Mouse (Mus musculus): Measurements from ENCODE around the gene 4930564D02Rik. TPM values are rescaled to one million over a fixed set of nuclear protein-coding genes. Genes with fewer than 3 reads are reported as not detected.

4930564D02Rik gene
- total RNA-seq, 2 experiments from 2014 or later, result not detected

DNA sequence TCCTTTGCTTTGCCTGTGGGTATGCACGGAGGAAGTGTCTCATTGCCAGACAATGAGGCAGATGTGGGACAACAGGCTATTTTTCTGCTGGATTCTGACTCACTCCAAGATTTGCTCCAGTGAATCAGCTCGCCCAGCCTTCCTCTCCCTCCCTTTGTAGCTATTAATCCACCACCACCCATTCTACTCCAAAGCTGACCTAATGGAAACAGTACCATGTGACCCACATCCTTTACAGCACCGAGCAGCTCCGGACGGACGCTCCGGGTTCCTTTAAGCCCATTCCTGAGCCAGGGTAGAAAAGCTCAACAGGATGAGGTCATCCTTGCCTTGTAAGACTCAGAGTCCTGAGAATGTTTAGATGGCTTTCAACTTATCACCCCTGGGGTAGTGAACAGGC, 11.7 kb upstream of the 4930564D02Rik start:
- ATAC-seq (replicated peaks; ENCODE audit: low FRiP score, poor library complexity, severe bottlenecking), result no peak

DNA sequence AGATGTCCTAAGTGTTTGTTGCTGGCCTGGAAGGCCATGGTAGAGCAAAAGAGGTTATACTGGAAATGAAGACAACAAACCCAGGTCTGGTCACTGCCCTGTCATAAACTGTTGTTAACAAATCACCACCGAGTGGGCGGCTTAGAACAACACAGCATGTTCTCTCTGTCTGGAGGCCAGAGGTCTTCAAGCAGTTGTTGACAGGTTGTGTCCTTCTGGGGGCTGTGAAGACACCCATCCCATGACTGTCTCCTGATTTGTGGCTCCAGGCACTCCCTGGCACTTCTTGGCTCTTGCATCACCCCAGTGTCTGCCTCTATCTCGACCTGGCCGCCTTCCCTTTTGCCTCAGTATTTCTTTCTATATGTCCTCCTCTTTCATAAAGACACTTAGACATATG, 11.0 kb upstream of the 4930564D02Rik start:
- ATAC-seq (replicated peaks; ENCODE audit: low FRiP score, poor library complexity, severe bottlenecking), result no peak

DNA sequence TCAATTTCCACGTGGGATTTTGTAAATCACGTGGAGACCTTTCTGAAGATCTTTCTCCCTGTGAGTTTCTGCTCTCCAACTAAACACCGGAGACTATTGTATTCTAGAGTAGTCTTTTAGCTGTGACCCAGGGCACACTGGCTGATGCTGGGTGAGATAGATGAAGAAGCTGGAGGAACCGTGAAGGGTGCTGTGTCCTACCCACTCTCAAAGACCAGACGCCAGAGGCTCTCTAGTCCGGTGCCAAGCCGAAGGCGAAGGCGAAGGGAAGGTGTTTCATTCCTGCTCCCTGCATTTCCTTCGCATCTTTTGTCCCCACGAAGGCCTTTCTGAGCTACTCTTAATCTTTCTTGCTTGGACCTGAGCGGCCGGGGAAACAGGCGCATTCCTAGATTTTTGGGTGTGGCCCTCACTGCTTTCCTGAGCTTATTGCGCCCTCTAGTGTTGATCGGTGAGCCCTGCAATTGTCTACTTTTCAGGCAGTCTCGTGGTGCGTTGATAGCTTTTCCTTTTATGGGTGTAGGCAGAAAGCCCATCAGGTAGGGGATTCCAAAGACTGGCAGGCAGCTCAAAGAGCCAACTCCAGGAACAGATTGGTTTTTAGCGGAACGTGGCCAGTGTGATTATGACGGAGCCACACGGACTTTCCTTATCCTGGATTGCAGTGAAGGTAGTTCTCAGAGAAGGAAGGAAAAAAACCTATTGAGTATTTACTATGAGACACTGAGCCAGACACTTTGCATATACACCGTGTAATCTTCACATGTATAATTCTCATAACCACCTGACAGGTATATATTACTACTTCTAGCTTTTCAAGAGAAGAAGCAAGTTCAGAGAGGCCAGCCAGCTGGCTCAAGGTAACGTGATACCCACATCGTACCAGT, 7.8 kb upstream of the 4930564D02Rik start:
- no peak for ATAC-seq (replicated peaks; ENCODE audit: low FRiP score, poor library complexity, severe bottlenecking)

DNA sequence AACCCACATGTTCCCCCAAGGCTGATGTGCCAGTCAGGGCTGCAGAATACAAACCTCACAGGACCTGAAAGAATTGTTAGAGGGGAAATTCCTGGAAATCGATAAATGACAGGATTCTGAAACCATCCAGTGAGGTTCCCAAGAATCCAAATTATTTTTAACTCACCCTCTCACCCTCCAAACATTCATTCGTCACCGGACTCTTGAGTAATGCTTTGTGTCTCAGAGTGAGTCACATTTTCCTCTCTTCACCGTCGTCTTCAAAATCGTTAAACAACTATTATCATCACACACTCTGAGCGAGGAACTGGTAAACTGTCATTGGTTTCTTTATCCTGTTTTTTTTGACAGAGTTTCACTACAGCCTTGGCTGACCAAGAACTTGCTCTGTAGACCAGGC, 6.7 kb upstream of the 4930564D02Rik start:
- no peak for ATAC-seq (replicated peaks; ENCODE audit: low FRiP score, poor library complexity, severe bottlenecking)

DNA sequence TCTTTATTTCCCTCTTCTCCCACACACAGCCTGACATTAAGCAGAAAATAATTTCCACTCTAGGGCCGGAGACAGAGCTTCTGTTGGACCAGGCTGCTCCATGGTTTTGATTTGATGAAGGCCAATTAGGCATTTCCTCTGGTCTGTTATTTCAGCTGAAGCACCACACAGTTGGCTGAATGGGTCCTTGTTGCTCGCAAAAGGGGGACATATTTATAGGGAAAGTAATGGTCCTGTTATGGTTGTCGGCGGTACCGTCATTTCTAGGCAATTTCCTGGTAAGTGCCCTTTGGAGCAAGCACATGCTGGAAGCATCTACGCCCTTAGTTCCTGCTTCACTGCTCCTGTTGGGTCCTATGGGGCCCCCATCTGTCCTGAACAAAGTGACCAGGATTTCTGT, 5.7 kb upstream of the 4930564D02Rik start:
- ATAC-seq (replicated peaks; ENCODE audit: low FRiP score, poor library complexity, severe bottlenecking), result no peak

DNA sequence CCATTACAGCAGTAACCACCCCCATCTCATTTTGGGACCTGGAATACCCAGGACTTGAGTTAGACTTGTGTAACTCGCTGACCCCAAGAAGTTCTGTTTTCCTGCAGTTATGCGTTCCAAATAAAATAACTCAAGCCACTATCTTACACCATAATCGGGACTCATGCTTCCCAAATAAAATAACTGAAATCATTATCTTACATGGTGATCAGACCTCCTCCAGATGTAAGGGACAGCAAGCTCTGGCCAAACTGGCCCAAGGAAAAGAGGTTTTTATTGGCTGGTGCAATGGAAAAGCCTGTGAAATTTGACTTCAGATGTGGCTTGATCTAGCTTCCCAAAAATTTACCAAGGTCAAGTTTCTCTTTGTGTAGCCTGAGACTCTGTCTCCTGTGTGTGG, 5.1 kb upstream of the 4930564D02Rik start:
- no peak for ATAC-seq (replicated peaks; ENCODE audit: low FRiP score, poor library complexity, severe bottlenecking)

DNA sequence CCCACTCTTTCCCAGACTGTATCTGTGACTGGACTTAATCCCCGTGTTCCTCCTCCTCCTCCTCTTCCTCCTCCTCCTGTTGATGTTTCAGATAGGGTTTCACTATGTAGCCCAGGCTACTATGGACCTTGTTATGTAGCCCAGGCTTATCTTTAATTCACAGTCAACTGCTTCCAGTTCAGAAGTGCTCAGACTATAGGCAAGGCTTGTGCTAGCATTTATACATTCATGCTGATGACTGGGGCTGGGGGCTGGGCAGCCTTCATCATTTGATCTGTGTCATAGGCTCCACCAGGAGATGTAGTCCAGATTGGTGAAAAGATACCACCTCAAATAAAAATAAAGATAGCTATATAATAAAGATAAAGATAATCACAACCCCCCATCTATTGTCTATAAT, 4.7 kb upstream of the 4930564D02Rik start:
- ATAC-seq (replicated peaks; ENCODE audit: low FRiP score, poor library complexity, severe bottlenecking), result no peak

DNA sequence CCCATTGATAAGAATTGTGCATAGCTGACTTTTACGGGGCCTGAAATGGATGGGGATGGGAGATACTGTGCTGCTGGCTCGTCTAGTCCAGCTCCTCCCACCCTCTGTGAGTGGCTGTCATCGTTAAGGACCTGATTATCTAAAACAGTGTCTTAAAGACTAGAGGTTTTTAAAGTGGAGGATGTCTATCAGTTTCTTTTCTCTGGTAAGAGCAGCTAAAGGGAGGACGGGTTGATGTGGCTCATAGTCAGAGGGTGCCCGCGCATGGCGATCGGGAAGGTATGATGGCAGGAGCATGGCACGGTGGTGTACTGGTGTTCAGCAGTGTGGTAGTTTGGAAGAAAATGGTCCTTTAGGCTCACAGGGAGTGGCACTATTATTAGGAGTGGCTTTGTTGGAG, 4.0 kb upstream of the 4930564D02Rik start:
- ATAC-seq (replicated peaks; ENCODE audit: low FRiP score, poor library complexity, severe bottlenecking), result no peak

DNA sequence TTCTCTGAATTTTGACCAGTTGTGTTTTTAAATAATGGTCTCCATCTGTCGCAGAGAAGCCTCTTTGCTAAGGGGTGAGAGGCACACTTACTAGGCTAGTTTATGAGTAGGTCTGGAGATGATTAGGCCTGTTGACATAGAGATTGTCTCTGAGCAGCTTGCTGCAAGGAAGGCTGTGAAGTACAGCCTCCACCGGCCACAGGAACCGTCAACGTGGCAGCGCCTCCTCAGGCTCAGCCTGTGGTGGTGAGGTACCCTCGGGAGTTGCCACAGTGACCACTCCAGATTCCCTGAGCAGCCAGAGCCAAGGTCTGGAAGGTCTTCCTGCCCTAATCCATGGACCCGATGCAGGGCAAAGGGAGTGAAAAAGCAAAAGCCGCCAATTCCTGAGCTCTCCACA, 3.9 kb downstream of the 4930564D02Rik start:
- no peak for ATAC-seq (replicated peaks; ENCODE audit: low FRiP score, poor library complexity, severe bottlenecking)

DNA sequence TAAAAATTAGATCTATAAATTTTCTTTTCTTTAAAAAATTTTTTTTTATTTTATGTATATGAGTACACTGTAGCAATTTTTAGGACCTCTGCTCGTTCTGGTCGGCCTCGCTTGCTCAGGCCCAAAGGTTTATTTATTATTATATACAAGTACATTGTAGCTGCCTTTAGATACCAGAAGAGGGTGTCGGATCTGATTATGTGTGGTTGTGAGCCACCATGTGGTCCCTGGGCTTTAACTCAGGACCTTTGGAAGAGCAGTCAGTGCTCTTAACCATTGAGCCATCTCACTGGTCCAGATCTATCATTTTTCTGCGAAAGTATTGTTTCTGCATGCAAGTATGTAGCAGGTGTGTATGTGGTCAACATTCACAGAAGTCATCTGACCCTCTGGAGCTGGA, 4.6 kb downstream of the 4930564D02Rik start:
- ATAC-seq (replicated peaks; ENCODE audit: low FRiP score, poor library complexity, severe bottlenecking), result no peak

DNA sequence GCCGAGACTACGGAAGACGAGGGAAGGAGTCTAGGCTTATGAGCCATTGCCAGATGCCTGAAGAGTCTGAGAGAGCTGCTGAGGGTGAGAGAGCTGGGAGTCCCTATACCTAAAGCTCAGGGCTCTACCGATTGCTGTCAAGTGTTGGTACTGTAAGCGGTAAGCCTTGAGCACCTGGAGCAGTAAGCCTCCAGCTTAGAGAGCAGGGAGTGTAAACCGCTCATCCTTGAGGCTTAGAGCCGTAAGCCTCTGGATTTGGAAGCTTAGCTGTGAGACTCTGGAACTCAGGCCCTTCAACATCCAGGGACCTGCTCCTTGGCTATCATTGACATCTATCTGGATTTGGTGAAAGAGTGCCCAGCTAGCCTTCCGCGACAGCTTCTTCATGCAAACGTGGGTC, 5.9 kb downstream of the 4930564D02Rik start:
- ATAC-seq (replicated peaks; ENCODE audit: low FRiP score, poor library complexity, severe bottlenecking), result no peak

DNA sequence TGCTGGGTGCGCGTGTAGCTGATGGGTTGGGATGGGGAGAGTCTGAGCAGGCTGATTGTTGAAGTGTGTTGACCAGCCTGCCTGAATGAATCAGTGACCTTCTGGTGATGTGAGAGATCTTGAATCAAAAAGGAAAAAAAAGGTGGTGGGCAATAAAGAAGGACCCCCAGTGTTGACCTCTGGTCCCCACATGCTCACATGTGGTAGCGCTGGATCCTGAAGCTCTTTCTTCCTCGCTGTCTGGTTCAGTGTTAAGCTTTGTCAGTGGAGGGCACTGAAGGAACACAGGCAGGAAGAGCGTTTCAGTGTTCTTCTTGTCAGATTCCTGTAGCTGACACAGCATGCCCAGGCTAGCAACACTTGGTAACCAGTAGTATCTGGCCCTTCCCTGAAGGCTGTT, 9.2 kb downstream of the 4930564D02Rik start:
- no peak for ATAC-seq (replicated peaks; ENCODE audit: low FRiP score, poor library complexity, severe bottlenecking)

DNA sequence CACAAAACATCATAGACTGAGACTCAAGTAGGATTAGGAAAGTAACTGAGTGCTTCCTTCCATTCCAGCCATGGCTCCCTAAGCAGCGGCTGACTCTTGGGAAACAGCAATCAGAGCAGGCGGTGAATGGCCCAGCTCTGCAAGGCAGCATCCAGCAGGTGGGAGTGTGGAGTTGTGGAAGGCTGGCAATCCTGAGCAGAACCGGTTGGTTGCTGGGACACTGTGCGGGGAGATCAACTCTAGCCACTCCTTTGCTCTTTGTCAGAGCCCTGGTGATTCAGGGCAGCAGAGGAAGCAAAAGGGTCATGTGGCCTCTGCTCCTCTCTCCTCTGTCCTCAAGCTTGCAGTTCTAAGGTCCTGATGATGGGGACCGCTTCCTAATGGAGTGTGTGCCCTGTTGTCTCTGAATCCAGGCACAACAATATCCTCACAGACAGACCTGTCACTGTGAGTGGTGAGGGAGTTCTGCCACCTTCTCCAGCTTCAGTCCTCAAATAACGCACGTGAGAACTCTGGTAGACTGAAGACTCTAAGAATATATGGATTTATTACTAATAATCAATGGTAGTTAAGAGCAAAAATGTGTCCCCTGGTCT, 11.7 kb downstream of the 4930564D02Rik start:
- ATAC-seq (replicated peaks; ENCODE audit: low FRiP score, poor library complexity, severe bottlenecking), result no peak

DNA sequence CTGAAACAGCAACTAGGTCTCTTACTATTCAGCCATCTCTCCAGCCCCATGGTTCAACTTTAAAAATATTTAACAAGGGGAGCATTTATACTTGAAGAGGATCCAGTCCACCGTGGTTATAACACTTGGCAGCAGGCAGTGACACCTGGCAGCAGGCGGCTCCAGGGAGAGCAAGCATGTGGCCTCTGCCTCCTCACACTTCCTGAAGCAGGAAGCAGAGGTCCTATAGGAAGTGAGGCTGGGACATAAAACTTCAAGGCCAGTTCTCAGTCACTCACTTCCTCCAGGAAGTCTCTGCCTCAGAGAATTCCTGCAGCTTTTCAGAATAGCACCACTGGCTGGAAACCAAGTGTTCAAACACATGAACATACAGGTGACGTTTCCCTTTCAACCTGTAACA, 20.7 kb downstream of the 4930564D02Rik start:
- ATAC-seq (replicated peaks; ENCODE audit: low FRiP score, poor library complexity, severe bottlenecking), result no peak

DNA sequence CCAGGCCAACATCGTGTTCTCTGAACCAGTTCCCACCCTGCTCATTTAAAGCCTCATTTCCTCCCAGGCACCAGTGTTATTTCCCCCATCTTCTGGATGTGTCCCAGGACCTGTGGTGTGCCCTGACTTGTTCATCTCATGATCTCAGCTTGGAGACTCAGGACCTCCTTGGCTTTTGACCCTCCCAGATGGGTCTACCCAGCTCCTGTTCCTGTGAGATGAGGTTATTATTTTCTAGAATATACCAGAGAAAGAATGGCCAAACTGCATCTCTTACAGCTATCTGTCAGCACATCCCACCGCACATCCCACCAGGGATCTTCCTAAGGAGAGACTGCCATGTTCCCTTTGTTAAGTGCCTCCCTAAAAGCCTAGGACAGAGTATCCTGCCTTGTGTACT, 22.0 kb downstream of the 4930564D02Rik start:
- ATAC-seq (replicated peaks; ENCODE audit: low FRiP score, poor library complexity, severe bottlenecking), result no peak

DNA sequence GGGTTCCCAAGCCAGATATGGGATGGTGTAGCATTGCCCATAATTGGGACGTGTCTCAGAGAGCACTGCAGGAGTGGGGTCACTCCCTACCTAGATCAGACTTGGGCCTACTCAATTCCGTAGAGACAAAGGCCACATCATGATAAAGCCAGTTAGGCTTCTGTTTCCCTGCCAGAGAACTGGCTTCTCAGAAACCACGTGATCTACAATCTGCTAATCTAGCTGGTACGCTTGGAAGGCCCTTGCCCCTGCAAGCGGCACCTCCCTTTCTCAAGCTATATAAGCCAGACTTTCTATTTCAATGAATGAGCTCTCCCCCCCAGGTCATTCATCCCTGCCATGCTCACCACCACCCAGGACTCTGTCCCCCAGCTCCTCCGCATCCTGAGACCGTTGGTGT, 23.5 kb downstream of the 4930564D02Rik start:
- no peak for ATAC-seq (replicated peaks; ENCODE audit: low FRiP score, poor library complexity, severe bottlenecking)

DNA sequence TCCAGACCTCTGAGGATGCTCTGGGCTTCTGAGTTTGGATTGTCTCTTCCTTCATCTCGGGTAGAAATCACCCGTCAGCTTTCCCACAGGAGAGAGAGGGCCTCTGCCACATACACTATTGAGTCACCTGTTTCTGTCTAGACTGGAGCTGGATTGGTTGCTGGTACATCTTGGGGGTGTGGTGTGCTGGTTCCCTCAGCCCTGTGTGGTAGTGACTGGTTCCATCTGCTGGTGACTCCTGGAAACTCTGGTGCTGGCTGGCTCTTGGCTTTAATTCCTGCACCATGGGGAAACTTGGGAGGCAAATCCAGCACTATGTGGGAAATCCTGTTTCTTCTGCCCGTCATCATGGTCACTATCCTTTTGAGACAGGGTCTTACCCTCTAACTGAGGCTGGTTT, 24.3 kb downstream of the 4930564D02Rik start:
- ATAC-seq (replicated peaks; ENCODE audit: low FRiP score, poor library complexity, severe bottlenecking), result no peak

DNA sequence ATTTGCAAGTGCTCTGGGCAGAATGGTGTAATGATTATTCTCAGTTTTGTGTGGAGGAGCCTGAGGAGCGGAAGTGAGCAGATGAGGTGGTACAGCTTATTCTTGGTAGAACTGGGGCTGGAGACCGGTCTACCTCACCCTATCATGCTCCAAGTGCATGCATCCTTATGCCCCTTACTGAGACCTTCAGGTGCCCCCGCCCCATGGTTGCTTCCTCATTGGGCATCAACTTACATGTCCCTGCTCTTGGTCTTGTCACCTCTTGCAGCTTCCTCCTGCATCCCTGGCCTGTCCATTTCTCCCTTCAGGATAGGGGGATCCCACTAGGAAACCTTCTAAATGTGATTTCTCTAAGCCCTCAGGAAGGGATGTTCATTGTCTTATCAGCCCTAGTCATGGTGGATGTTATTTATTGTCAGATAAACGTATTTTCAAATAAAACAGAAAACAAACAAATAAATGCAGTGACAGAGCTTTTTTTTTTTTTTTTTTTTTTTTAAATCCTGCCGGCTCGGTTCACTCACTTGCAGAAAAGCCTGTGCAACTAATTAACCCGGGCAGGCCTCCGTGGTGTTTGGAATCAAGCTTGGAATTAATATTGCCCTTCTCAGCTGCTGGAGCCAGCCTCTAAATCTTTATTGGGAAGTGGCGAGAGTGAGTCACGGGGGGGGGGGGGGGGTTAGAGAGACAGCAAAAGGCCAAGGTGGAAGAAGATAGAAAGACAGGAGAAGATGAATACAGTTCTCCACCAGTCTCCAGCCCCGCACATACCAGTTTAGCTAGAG, 26.3 kb downstream of the 4930564D02Rik start:
- no peak for ATAC-seq (replicated peaks; ENCODE audit: low FRiP score, poor library complexity, severe bottlenecking)

DNA sequence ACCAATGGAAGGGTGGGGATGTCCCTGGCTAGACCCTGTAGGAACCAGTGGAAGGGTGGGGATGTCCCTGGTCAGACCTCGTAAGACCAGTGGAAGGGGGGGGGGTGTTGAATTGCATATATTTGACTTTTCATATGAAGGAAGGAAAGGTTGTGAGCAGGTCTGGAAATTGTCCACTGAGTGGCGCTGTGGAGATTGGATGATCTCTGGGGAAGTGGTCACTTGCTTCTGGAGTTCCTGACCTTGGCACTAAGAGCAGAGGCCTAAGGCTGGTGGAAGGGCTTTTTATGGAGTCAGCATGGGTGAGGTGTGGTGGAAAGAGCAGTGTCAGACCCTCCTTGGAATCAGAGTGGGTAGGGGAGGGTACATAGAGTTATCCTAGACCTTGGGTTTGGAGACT, 27.8 kb downstream of the 4930564D02Rik start:
- ATAC-seq (replicated peaks; ENCODE audit: low FRiP score, poor library complexity, severe bottlenecking), result no peak

DNA sequence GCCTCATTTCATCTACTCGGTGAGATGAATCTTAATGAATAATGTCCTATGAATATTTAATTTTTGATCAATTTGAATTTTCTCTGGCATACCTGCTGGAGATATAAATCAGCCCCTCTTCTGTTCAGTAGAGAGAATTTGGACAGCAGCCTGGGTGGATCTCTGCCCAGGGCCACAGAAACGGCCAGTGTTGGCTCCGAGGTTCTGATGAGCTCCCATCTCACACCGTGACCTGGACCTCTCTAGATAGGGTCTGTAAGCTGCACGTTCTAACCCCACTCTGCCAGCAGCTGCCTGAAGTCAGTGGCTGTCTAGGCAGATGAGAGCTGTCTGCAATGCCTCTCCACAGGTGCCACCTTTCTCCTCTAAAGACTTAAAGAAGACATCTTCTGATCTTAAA, 28.4 kb downstream of the 4930564D02Rik start:
- no peak for ATAC-seq (replicated peaks; ENCODE audit: low FRiP score, poor library complexity, severe bottlenecking)

DNA sequence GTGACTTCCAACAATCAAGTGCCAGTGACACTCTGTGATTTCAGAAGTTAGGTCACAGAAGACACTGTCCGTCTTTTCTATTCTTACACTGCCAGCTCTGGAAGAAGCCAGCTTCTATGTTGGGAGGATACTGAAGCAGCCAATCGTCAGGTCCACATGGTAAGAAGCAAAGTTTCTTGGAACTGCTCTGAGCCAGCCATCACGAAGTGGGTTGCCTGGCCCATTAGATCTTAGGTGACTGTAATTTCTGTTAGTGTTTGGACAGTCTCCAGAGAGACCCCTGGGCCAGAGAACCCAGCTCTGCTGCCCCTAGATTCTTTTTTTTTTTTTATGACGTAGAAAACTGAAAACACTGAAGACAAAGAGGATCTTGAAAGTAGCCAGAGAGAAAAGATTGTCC, 30.9 kb downstream of the 4930564D02Rik start:
- ATAC-seq (replicated peaks; ENCODE audit: low FRiP score, poor library complexity, severe bottlenecking), result no peak

Data from erythroid progenitor cell, adult 5-6 weeks (primary cell).